Mouse (Mus musculus) right cerebral cortex, adult 2 months (tissue): ENCODE results near the gene 9930111J21Rik1.
"Not testable (repeated sequence)": the region's sequence is repeated elsewhere in the genome, so short reads cannot be mapped to it uniquely, and the experiment has no call there.

Experiments
- DNase-seq, 2 experiments: peaks; one replicate each; pipeline ENCODE4 v3.0.0; 2021 to 2022; ENCODE audit warnings: low spot score in 2 of 2

The 9930111J21Rik1 gene

GRCm38 (mm10) chr11:48979251-48979650, at the start of gene 9930111J21Rik1:
TSS of gene 9930111J21Rik1 (minus strand) at chr11:48979398.
- not testable (repeated sequence) for DNase-seq

DNA sequence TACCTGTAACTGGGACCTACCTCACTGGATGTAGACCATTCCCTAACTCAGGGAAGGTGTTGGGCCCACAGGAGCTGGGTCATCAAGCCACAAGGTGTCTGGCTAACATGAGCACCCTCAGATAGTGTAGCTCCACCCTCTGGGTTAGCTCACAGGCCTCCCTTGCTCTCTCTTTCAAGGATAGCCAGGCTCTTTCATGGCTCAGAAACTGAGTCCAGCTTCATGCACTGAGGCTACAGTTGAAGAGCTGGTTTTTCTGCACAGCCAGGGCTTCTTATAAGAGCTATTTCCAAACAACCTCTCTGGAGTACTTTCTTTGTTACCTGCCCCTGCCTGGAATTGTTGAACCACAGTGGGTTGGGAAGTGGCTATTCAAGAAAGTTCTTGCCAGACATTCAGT, 32.9 kb upstream of the 9930111J21Rik1 start:
- not testable (repeated sequence) for DNase-seq

GRCm38 (mm10) chr11:49006785-49007184, 27.6 kb upstream of the 9930111J21Rik1 start:
- DNase-seq: not testable (repeated sequence)

DNA sequence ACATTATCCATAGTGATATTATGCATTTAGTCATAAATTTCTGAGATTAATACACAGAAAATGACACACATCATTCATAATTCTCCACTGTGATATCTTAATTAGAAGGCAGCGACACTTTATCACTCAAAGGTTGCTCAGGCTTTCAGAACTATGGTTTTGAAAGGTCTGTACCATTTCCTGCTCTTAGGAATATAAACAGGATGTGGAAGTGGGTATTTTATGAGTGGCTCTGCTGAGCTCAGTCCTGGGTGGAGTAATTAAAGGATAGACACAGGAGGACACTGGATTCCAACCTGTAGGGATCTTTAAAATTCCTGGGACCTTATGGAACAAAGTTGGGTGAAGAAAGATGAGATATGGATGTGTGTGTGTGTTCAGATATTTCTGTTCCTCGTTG, 27.1 kb upstream of the 9930111J21Rik1 start:
- DNase-seq: not testable (repeated sequence)

GRCm38 (mm10) chr11:49000411-49000810, 21.2 kb upstream of the 9930111J21Rik1 start:
- DNase-seq: not testable (repeated sequence)

DNA sequence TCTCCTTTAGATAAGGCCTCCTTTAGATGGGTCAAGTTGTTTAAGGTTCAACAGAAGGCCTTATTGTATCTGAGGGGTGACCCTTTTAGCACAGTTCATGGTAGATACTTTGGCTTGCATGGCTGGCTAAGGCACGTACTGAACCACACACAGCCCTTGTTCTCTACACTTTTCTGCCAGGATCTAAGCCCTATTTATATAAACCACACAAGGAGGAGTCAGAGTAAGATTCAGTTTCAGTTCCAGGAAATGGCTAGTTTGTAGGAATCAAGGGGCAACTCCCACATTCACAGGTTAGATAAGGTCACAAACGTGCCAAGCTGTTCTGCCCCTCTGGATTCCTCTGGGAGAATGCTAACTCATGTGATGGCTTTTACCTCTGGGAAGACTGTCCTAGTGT, 14.8 kb upstream of the 9930111J21Rik1 start, which contains the start of gene Tgtp1:
TSS of gene Tgtp1 (minus strand) at position 155 of the 400 bp plus-strand sequence.
- not testable (repeated sequence) for DNase-seq

- not testable (repeated sequence) for DNase-seq
Observed at GRCm38 (mm10) chr11:48993296-48993695, 14.1 kb upstream of the 9930111J21Rik1 start.

DNA sequence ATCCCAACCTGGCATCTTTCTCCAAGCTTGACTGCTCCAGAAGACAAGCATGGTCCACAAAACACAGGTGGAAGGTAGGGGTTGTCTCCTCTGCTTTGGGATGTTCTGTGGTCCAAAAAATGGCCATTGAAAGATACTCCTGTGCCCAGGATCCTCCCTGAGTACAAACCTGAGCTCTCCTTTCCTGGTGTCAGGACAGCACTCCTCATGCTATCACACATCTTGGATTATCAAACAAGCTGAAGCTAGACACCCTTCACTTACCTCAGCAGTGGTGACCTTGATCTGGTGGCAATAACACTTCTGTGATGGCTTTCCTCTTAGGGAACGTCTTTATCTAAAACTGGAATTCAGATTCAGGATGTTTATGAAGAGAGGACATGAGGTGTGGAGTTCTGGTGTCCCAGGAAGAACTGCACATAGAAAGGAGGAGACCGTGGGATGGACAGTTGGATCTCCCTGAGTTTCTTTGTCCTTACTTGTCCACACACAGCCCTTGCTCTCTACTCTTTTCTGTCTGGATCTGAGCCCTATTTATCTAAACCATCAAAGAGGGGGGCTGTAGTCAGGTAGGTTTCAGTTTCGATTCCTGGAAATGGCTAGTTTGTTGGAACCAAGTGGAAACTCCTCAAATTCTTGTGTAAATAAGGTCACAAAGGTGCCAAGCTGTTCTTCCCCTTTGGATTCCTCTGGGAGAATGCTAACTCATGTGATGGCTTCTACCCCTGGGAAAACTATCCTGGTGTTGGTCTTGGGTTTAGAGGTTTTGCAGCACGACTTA, 12.7 kb upstream of the 9930111J21Rik1 start, which contains the start of gene Gm12185:
TSS of gene Gm12185 (minus strand) at position 487 of the 781 bp plus-strand sequence.
- DNase-seq: not testable (repeated sequence)

- not testable (repeated sequence) for DNase-seq
Observed at GRCm38 (mm10) chr11:48989981-48990380, 10.8 kb upstream of the 9930111J21Rik1 start.

- DNase-seq: not testable (repeated sequence)
Observed at GRCm38 (mm10) chr11:48988219-48988618, 9.0 kb upstream of the 9930111J21Rik1 start.

DNA sequence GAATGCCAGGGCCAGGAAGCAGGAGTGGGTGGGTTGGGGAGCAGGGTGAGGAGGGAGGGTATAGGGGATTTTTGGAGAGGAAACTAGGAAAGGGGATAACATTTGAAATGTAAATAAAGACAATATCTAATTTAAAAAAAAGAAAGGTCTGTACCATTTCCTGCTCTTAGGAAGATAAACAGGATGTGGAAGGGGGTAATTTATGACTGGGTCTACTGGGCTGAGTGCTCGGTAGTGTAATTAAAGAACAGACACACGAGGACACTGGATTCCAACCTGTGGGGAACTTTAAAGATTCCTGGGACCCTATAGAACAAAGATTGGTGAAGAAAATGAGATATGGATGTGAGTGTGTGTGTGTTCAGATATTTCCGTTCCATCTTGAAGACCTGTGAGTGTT, 3.6 kb upstream of the 9930111J21Rik1 start:
- DNase-seq: not testable (repeated sequence)

DNA sequence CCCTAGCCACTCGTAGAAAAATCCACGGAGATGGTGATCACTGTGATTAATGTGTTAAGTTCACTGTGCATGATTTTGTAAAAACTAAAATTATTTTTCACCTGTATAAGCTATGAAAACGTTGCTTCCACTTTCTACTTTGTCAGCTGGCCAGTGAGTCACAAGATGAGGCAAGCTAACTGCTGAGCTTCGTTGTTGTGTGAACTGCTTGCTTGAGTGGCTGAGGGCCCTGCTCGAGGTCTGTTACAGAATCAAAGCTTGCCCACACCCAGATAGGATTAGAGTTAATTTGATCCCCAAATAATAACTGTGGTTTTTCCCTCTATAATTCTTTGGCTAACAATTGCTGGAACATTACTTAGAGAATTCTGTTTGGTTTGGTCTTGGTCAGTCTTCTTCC, 854 bp upstream of the 9930111J21Rik1 start:
- DNase-seq: not testable (repeated sequence)

DNA sequence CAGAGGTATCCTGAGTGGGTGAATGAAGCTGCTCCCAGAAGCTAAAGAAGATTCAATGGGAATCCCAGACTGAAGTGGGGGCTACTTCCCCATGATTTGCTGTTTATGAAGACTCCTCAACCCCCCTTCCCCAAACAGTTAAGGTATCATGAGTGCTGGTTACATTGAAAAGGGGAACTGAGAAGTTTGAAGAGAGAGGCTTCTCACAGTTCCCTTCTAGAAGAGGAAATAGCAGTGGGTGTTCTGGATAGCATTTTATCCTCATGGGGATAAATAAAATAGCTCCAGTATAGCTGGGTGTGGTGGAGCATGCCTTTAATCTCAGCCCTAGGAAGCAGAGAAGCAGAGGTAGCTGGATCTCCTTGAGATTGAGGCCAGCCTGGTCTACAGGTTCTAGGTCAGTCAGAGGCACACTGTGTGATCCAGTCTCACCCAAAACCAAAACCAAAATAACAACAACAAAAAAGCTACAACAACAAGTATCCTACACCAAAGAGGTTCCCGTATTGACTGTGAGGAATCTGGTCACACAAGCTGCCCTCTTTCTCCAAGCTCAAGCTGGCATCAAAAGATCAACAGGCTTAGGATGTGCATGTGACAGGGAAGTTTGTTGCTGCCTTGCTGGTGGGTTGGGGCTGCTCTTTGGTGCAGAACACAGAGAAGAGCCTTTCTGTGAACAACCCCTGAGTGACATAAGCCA, 808 bp downstream of the 9930111J21Rik1 start, which contains the start of gene Olfr56:
TSS of gene Olfr56 (plus strand) at position 650 of the 700 bp plus-strand sequence.
- DNase-seq: not testable (repeated sequence)

GRCm38 (mm10) chr11:48974686-48975085, 4.5 kb downstream of the 9930111J21Rik1 start:
- DNase-seq: not testable (repeated sequence)

GRCm38 (mm10) chr11:48946090-48946489, 33.1 kb downstream of the 9930111J21Rik1 start, which contains the start of gene Psme2b:
TSS of gene Psme2b (minus strand) at chr11:48946190.
- not testable (repeated sequence) for DNase-seq

DNA sequence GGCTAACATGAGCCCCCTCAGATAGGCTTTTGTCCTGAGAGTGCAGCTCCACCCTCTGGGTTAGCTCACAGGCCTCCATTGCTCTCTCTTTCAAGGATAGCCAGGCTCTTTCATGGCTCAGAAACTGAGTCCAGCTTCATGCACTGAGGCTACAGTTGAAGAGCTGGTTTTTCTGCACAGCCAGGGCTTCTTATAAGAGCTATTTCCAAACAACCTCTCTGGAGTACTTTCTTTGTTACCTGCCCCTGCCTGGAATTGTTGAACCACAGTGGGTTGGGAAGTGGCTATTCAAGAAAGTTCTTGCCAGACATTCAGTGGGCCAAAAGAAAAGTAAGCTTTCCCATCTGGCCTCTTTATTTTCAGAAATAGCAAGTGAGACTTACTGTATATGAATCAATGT, 39.9 kb downstream of the 9930111J21Rik1 start:
- DNase-seq: not testable (repeated sequence)

DNA sequence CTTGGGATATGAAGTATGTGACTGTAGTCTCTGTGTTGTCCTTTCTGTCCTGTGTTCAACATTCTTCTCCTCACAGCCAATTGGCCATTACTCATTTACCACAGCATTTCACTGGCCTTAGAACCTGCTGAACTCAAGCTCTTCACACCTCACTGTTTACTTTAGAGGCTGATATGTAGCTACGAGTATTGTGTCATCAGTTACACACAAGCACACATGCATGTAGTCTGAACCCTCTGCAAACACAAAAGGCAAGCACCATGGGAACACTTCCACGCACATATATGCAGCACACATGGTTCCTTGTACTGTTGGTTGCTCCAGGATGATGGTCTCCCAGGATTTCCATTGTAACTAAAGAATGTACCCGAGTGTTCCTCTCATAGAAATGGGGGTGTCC, 43.9 kb downstream of the 9930111J21Rik1 start:
- DNase-seq: not testable (repeated sequence)

GRCm38 (mm10) chr11:48933923-48934322, 45.3 kb downstream of the 9930111J21Rik1 start:
- not testable (repeated sequence) for DNase-seq

GRCm38 (mm10) chr11:48933422-48933821, 45.8 kb downstream of the 9930111J21Rik1 start:
- DNase-seq: not testable (repeated sequence)

DNA sequence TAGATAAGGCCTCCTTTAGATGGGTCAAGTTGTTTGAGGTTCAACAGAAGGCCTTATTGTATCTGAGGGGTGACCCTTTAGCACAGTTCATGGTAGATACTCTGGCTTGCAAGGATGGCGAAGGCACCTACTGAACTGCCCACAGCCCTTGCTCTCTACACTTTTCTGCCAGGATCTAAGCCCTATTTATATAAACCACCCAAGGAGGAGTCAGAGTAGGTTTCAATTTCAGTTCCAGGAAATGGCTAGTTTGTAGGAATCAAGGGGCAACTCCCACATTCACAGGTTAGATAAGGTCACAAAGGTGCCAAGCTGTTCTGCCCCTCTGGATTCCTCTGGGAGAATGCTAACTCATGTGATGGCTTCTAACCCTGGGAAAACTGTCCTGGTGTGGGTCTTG, 51.1 kb downstream of the 9930111J21Rik1 start:
- not testable (repeated sequence) for DNase-seq

DNA sequence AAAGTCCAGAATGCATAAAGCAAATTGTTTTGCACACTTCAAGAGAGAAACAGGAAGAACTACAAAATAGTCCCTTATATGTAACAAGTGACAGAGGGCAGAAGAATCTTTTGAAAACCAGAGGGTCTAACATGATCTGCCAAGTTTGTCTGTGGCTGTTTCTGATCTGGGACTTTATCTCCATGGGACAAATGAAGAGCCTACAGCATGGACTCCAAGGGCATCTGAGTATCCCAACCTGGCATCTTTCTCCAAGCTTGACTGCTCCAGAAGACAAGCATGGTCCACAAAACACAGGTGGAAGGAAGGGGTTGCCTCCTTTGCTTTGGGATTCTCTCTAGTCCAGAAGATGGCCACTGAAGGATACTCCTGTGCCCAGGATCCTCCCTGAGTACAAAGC, 52.8 kb downstream of the 9930111J21Rik1 start:
- DNase-seq: not testable (repeated sequence)

GRCm38 (mm10) chr11:48923818-48924217, 55.4 kb downstream of the 9930111J21Rik1 start:
- not testable (repeated sequence) for DNase-seq
